Mouse (Mus musculus) gastrocnemius, postnatal 10 days (tissue): ENCODE data around the gene Prop1. TPM values are rescaled to one million over a fixed set of nuclear protein-coding genes. Genes with fewer than 3 reads are reported as not detected.

Experiments used
- total RNA-seq, 2 experiments: library from RNA; stranded (reverse); gene quantifications; 2 replicates each; pipeline ENCODE4 v1.2.3; 2021

Prop1 gene
- total RNA-seq, 2 experiments from 2014 or later = not detected

Other genes with a start within 250 kb of the Prop1 start
- 10 to 100 TPM; 11.2 to 13.5 TPM for gene Zfp354c, start 126.0 kb downstream of the Prop1 start, total RNA-seq
- 1 to 10 TPM in 1 of 2 experiments, under 1 TPM in 1; 0.92 to 1.2 TPM for gene Zfp879, start 112.2 kb downstream of the Prop1 start, total RNA-seq
- gene Grm6, start 103.1 kb downstream of the Prop1 start, total RNA-seq = not detected
- gene Zfp454, start 66.1 kb downstream of the Prop1 start, total RNA-seq = 1 to 10 TPM; 1.9 to 2.2 TPM
- 1 to 10 TPM; 2.3 to 3.1 TPM for gene Zfp2, start 37.6 kb downstream of the Prop1 start, total RNA-seq
- gene Zfp354b, start 22.1 kb downstream of the Prop1 start, total RNA-seq = 1 to 10 TPM in 1 of 2 experiments, under 1 TPM in 1; 0.87 to 2.6 TPM
- not detected for gene 4933414I15Rik, start 10.0 kb downstream of the Prop1 start, total RNA-seq
- not detected for gene Olfr1378, start 12.8 kb upstream of the Prop1 start, total RNA-seq
- not detected for gene Olfr1377, start 28.2 kb upstream of the Prop1 start, total RNA-seq
- not detected for gene Olfr51, start 49.8 kb upstream of the Prop1 start, total RNA-seq
- not detected for gene Olfr54, start 60.5 kb upstream of the Prop1 start, total RNA-seq
- gene Olfr1375, start 94.3 kb upstream of the Prop1 start, total RNA-seq = not detected
- gene Zfp354a, start 105.5 kb upstream of the Prop1 start, total RNA-seq = 1 to 10 TPM; 2.1 to 3.1 TPM